Mouse (Mus musculus) neural tube, embryonic 11.5 days (tissue): Measurements from ENCODE around the gene Col6a4. TPM values are rescaled to one million over a fixed set of nuclear protein-coding genes. Genes with fewer than 3 reads are reported as not detected.
A peak's percentile ranks its signal among the peaks of the same experiment; 100 is the strongest.

Source experiments
- ATAC-seq: fragments of 200-750 bp; cut with Nextera tagmentation; 2 replicates; pipeline ENCODE4 v1.8.0; 2017; ENCODE audit warnings: moderate number of reproducible peaks, mild to moderate bottlenecking, moderate TSS enrichment, moderate library complexity; ENCODE audit not compliant: insufficient read depth, low FRiP score, low TSS enrichment
- DNase-seq: peaks from one replicate; pipeline ENCODE4 v3.0.0-alpha.2; 2015; ENCODE audit warnings: low spot score
- H3K27ac ChIP-seq: fragments of 300-500 bp; sonication (generic); 2 replicates; pipeline ENCODE4 v1.5.1; 2014; ENCODE audit warnings: low read depth, mild to moderate bottlenecking, low read length
- H3K27me3 ChIP-seq: fragments of 300-500 bp; sonication (generic); 2 replicates; pipeline ENCODE4 v1.6.1; 2014; ENCODE audit warnings: mild to moderate bottlenecking, low read length, mixed read lengths; ENCODE audit not compliant: control insufficient read depth, insufficient read depth
- H3K36me3 ChIP-seq: fragments of 300-500 bp; sonication (generic); 2 replicates; pipeline ENCODE4 v1.6.1; 2014; ENCODE audit warnings: mild to moderate bottlenecking, low read length, moderate library complexity, mixed read lengths; ENCODE audit not compliant: control insufficient read depth, insufficient read depth
- H3K4me1 ChIP-seq: fragments of 300-500 bp; sonication (generic); 2 replicates; pipeline ENCODE4 v1.6.1; 2014; ENCODE audit warnings: low read length, mixed read lengths; ENCODE audit not compliant: control insufficient read depth, insufficient read depth
- H3K4me2 ChIP-seq: fragments of 300-500 bp; sonication (generic); 2 replicates; pipeline ENCODE4 v1.6.1; 2014; ENCODE audit warnings: low read depth, mild to moderate bottlenecking, moderate library complexity
- H3K4me3 ChIP-seq: fragments of 300-500 bp; sonication (generic); 2 replicates; pipeline ENCODE4 v1.5.1; 2014; ENCODE audit warnings: low read depth, low read length
- H3K9ac ChIP-seq: fragments of 300-500 bp; sonication (generic); 2 replicates; pipeline ENCODE4 v1.6.1; 2014; ENCODE audit warnings: mild to moderate bottlenecking, low read length
- H3K9me3 ChIP-seq: fragments of 300-500 bp; sonication (generic); 2 replicates; pipeline ENCODE4 v1.6.1; 2016; ENCODE audit warnings: low read length; ENCODE audit not compliant: control insufficient read depth
- WGBS: fragments of 180-500 bp; shearing (Covaris S2); extraction: QIAGEN DNeasy Blood & Tissue Kit; methylation state at CpG from one replicate; pipeline ENCODE4 v1.1.7; 2014; 5-methylcytosine and 5-hydroxymethylcytosine counted together
- polyA plus RNA-seq: library from polyadenylated mRNA; unstranded; fragments of >200 nt; fragmentation: Nextera tagmentation; extraction: Ambion mirVana; gene quantifications from 2 replicates; pipeline ENCODE4 v1.2.1, GENCODE M21; 2014

Col6a4 gene
- polyA plus RNA-seq, 1 experiment from 2014 or later, result 0.13 TPM

DNA sequence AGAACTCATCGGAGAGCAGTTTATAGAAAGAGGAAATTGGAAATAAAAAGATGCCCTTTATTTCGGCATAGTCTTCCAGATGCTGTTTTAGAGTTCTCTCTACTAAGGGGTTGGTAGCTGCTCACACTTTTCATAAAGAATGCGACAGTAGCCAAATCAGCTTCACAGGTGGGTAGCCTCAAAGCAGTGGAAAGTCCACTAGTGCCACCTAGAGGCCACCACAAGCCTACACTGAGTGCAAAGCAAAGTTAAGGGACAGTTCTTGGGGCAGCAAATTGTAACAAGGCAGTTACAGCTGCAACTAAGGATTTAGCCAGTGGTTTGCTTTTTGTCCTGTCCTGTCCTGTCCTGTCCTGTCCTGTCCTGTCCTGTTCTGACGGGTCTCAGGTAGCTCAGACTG, 27.0 kb upstream of the Col6a4 start:
- H3K27ac ChIP-seq, result no peak overlapping the region
- H3K36me3 ChIP-seq, result no peaks in the 10 kb centered on the region
- DNase-seq (no peak), ATAC-seq (no peak)
- no peaks in the 10 kb centered on the region for H3K27me3 ChIP-seq
- H3K4me2 ChIP-seq, result no peak overlapping the region
- H3K9me3 ChIP-seq, result no peaks in the 10 kb centered on the region
- 46% methylated on average over 4 of the region's 4 CpGs for WGBS
- peaks cover 7% of the 10 kb centered on the region for H3K4me1 ChIP-seq
- no peak overlapping the region for H3K9ac ChIP-seq
- no peak overlapping the region for H3K4me3 ChIP-seq

GRCm38 (mm10) chr9:106119075-106119474, 22.5 kb upstream of the Col6a4 start:
- ATAC-seq, result no peak

DNA sequence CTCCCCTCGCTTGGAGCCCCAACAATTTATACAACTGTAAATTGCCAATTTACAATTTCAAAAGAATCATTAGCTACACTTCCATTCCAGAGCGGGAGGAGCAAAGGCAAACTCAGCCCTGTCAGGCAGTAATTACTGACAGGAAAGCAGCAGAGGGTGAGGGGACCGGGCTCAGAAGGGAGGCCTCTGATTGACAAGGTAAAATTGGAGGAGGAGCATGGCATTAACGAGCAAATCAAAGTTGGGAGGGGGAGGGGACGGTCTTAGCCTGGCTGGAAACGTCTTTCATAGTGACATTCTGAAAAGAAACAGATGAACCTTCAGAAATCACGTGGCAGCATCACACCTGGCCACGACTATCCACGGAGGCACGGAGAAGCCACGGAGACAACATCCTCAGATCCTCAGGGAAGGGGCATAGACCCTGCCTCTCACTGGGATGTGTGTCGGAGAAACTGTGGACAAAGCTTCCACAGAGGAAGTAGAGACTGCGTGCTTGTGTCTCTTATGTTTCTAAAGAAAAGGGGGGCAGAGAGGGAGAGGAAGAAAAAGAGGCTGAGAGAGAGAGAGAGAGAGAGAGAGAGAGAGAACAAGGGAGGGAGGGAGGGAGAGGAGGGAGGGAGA, 19.3 kb upstream of the Col6a4 start:
- Histone ChIP-seq H3K4me1 (no peaks in the 10 kb centered on the region), H3K36me3 (no peaks in the 10 kb centered on the region), H3K4me2 (no peak overlapping the region), H3K9ac (no peak overlapping the region), H3K27me3 (no peaks in the 10 kb centered on the region), H3K9me3 (no peaks in the 10 kb centered on the region), H3K4me3 (no peak overlapping the region), H3K27ac (no peak overlapping the region)
- DNase-seq (no peak), ATAC-seq (no peak)
- WGBS, result 36% methylated on average over 12 of the region's 13 CpGs

More at GRCm38 (mm10) chr9:106119075-106119474, 22.5 kb upstream of the Col6a4 start:
- 69% methylated on average over 9 of the region's 9 CpGs for whole genome bisulfite sequencing
- Histone ChIP-seq H3K27me3 (no peaks in the 10 kb centered on the region), H3K9me3 (no peaks in the 10 kb centered on the region), H3K4me3 (no peak overlapping the region), H3K9ac (no peak overlapping the region), H3K4me1 (no peaks in the 10 kb centered on the region), H3K27ac (no peak overlapping the region), H3K4me2 (no peak overlapping the region), H3K36me3 (no peaks in the 10 kb centered on the region)
- DNase-seq, result no peak

GRCm38 (mm10) chr9:106112770-106113423, 16.3 kb upstream of the Col6a4 start:
- Histone ChIP-seq H3K4me2 (no peak overlapping the region), H3K4me3 (no peak overlapping the region), H3K9ac (no peak overlapping the region), H3K9me3 (no peaks in the 10 kb centered on the region), H3K36me3 (no peaks in the 10 kb centered on the region), H3K27ac (no peak overlapping the region), H3K4me1 (no peaks in the 10 kb centered on the region), H3K27me3 (no peaks in the 10 kb centered on the region)
- peak; percentile 81 for DNase-seq
- ATAC-seq, result no peak
- 38% methylated on average over 10 of the region's 10 CpGs for WGBS

DNA sequence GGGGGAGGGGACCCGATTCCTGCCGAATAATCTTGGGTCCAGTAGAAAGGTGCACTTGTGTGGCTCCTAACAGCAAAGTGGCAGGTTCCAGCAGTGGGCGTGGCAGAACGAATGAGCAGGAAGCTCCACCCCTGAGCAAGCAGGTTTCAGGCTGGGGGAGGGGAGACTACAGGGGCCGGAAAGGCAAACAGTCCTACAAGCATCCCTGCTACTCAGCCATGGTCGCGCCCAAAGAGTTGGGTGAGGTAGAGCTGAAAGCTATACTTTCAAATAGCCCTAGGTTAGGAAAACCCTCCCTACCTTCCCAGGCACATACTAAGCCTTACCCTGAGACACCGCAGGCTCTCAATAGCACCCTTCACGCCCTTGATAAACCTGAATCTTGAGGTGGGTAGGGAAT, 9.7 kb upstream of the Col6a4 start:
- H3K4me2 ChIP-seq, result no peak overlapping the region
- ATAC-seq, result no peak
- no peak overlapping the region for H3K4me3 ChIP-seq
- H3K4me1 ChIP-seq, result no peaks in the 10 kb centered on the region
- no peak for DNase-seq
- H3K27ac ChIP-seq, result no peak overlapping the region
- no peaks in the 10 kb centered on the region for H3K9me3 ChIP-seq
- H3K9ac ChIP-seq, result no peak overlapping the region
- 76% methylated on average over 9 of the region's 9 CpGs for WGBS
- no peaks in the 10 kb centered on the region for H3K27me3 ChIP-seq
- H3K36me3 ChIP-seq, result no peaks in the 10 kb centered on the region

- DNase-seq (no peak), ATAC-seq (no peak)
- no peak overlapping the region for H3K4me3 ChIP-seq
- no peak overlapping the region for H3K9ac ChIP-seq
- no peak overlapping the region for H3K27ac ChIP-seq
- H3K4me2 ChIP-seq, result no peak overlapping the region
- H3K27me3 ChIP-seq, result no peaks in the 10 kb centered on the region
- no peaks in the 10 kb centered on the region for H3K4me1 ChIP-seq
- no peaks in the 10 kb centered on the region for H3K9me3 ChIP-seq
- 66% methylated on average over 7 of the region's 7 CpGs for WGBS
- H3K36me3 ChIP-seq, result no peaks in the 10 kb centered on the region
Observed at GRCm38 (mm10) chr9:106104401-106104800, 7.8 kb upstream of the Col6a4 start.

GRCm38 (mm10) chr9:106101166-106101565, 4.6 kb upstream of the Col6a4 start:
- Histone ChIP-seq H3K9ac (no peak overlapping the region), H3K27me3 (no peaks in the 10 kb centered on the region), H3K36me3 (no peaks in the 10 kb centered on the region), H3K4me1 (no peaks in the 10 kb centered on the region), H3K4me3 (no peak overlapping the region), H3K9me3 (no peaks in the 10 kb centered on the region), H3K27ac (no peak overlapping the region), H3K4me2 (no peak overlapping the region)
- WGBS, result 80% methylated on average over 5 of the region's 5 CpGs
- DNase-seq (no peak), ATAC-seq (no peak)

GRCm38 (mm10) chr9:106100262-106100661, 3.7 kb upstream of the Col6a4 start:
- Histone ChIP-seq H3K36me3 (no peaks in the 10 kb centered on the region), H3K27ac (no peak overlapping the region), H3K27me3 (no peaks in the 10 kb centered on the region), H3K4me3 (no peak overlapping the region), H3K9ac (no peak overlapping the region), H3K9me3 (no peaks in the 10 kb centered on the region), H3K4me2 (no peak overlapping the region), H3K4me1 (no peaks in the 10 kb centered on the region)
- no peak for DNase-seq
- 77% methylated on average over 9 of the region's 9 CpGs for WGBS
- ATAC-seq, result no peak

DNA sequence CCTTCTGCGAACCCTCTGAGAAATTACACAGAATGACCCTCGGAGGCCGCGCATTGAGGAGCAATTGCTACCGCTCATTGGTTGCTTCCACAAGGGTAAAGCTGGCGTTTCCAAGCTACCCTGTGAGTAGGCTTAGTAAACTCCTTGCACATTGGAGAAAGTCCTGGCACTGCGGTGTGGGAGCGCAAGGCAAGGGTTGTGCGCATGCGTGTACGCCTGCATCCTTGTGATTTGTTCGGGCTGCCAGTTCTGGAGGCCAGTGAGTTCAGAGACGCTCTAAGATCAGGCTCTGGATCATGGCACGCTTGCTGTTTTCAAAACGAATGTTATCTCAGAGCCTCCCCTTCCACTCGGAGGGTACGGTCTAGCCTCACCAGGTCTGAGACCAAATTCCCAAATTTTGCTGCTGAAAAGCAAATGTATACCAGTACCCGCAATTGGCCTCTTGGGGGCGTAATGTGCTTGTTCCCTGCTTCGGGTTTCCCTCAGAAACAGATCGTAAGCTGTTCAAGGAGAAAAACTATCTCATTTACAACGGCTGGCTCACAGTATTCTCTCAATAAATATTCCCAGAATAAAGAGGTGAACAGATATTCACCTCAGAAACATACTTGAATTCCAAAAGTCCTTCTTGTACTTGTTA, 2.9 kb upstream of the Col6a4 start:
- H3K27ac ChIP-seq, result no peak overlapping the region
- no peaks in the 10 kb centered on the region for H3K4me1 ChIP-seq
- H3K4me2 ChIP-seq, result peak overlapping the region; percentile 10; the same call in 1 of the 2 replicates
- no peaks in the 10 kb centered on the region for H3K9me3 ChIP-seq
- H3K27me3 ChIP-seq, result no peaks in the 10 kb centered on the region
- DNase-seq, result peak; percentile 23
- WGBS, result 69% methylated on average over 22 of the region's 22 CpGs
- no peaks in the 10 kb centered on the region for H3K36me3 ChIP-seq
- ATAC-seq, result no peak
- H3K9ac ChIP-seq, result no peak overlapping the region
- no peak overlapping the region for H3K4me3 ChIP-seq
